Mouse (Mus musculus) brain, embryonic 14.5 days (tissue): Measurements from ENCODE around the gene Gpank1.

Experiments
- CTCF ChIP-seq: fragments of 200-500 bp; IDR thresholded peaks from 2 replicates; pipeline ENCODE4 v1.5.1; 2012; ENCODE audit warnings: inconsistent platforms, mild to moderate bottlenecking, moderate library complexity, borderline replicate concordance; ENCODE audit not compliant: insufficient read depth, insufficient read length; ENCODE audit errors: extremely low read depth
- POLR2A ChIP-seq: fragments of 200-500 bp; IDR thresholded peaks from 2 replicates; pipeline ENCODE4 v1.6.1; 2012; ENCODE audit warnings: mild to moderate bottlenecking, inconsistent platforms, borderline replicate concordance; ENCODE audit not compliant: poor library complexity, insufficient read depth, insufficient read length, severe bottlenecking; ENCODE audit errors: extremely low read depth

- TF ChIP-seq CTCF (no peak), POLR2A (no peak)
These were observed 20.7 kb downstream of the Gpank1 start for GRCm38 (mm10) chr17:35141971-35142370.
